Mouse (Mus musculus): ENCODE results near the gene Mon1a. TPM values are rescaled to one million over a fixed set of nuclear protein-coding genes. Genes with fewer than 3 reads are reported as not detected.

Gene Mon1a
- polyA plus RNA-seq, 1 experiment from 2014 or later, result 8.2 TPM

DNA sequence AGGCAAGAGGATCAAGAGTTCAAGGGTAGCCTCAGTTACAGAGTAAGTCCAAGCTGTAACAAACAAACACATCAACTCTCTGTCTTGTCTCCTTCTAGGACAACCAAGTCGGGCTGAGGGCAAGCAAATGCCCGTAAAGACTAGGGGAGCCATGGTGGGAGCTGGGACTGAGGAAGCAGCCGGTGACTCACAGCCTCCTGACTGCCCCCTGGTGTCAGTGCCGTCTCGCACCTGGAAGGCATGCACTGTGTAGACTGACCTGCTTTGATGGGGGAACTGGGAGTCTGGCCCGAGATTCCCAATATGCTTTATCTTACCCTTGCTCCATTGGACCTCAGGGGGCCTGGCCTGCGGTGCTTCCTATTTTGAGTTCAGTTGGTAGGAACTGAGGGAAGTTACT is 35.1 kb downstream of the Mon1a start:
- no peak overlapping the region for H3K27ac ChIP-seq
- WGBS (ENCODE audit: missing documents), result 51% methylated on average over 7 of the region's 7 CpGs
- H3K4me3 ChIP-seq (ENCODE audit: inconsistent target), result no peak overlapping the region
- no peaks in the 10 kb centered on the region for H3K36me3 ChIP-seq (ENCODE audit: inconsistent target)
- no peaks in the 10 kb centered on the region for H3K79me2 ChIP-seq (ENCODE audit: inconsistent target)

DNA sequence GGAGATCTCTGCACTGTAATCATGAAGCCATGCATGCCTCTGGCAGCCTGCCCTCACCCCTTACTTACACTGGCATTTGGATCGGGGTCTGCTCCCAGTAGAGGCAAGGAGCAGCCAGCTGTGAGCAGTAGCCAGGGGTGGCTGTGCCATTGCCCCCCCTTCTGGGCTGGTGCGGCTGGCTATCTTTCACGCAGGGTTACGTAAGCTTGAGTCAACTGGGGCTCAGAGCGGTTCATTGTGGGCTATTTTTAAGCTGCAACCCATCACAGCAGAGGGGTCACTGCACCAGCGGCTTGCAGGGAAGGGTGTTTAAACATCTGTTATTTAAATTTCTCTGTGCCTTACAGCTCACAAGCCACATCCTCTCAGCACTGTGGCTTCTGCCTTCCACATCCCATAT is 36.0 kb downstream of the Mon1a start:
- H3K79me2 ChIP-seq (ENCODE audit: inconsistent target), result no peaks in the 10 kb centered on the region
- H3K4me3 ChIP-seq (ENCODE audit: inconsistent target), result no peak overlapping the region
- H3K36me3 ChIP-seq (ENCODE audit: inconsistent target), result no peaks in the 10 kb centered on the region
- WGBS (ENCODE audit: missing documents), result 34% methylated on average over 6 of the region's 6 CpGs
- no peak overlapping the region for H3K27ac ChIP-seq

- H3K36me3 ChIP-seq (ENCODE audit: inconsistent target), result no peaks in the 10 kb centered on the region
- H3K27ac ChIP-seq, result no peak overlapping the region
- no peaks in the 10 kb centered on the region for H3K79me2 ChIP-seq (ENCODE audit: inconsistent target)
- 79% methylated on average over 3 of the region's 3 CpGs for WGBS (ENCODE audit: missing documents)
- H3K4me3 ChIP-seq (ENCODE audit: inconsistent target), result no peak overlapping the region
Observed at GRCm38 (mm10) chr9:107925251-107925650, 37.3 kb downstream of the Mon1a start.

DNA sequence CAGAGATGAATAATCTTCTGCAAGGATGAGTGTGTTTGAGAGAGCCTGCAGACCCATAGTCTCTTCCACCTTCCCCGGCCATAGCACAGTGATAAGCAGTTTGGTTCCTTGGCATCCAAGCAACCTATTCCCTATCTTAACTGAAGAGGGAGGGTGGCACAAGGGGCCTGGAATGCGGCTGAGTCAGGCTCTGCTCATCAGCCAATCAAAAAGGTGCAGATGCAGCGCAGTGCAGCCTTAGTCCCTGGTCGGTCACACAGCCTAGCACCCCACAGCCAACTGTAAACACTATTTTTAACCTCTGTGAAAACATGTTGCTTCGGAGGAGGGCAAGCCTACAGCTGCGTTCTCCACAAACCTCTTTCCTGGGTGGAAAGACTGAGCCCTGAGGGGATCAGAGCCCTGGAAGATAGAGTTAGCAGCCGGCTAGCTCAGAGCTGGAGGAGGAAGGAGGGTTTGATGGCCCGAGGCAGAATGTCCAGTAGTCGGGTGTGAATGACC is 39.0 kb downstream of the Mon1a start:
- 67% methylated on average over 9 of the region's 9 CpGs for WGBS (ENCODE audit: missing documents)
- Histone ChIP-seq H3K79me2 (ENCODE audit: inconsistent target) (no peaks in the 10 kb centered on the region), H3K4me3 (ENCODE audit: inconsistent target) (no peak overlapping the region), H3K36me3 (ENCODE audit: inconsistent target) (no peaks in the 10 kb centered on the region), H3K27ac (no peak overlapping the region)

GRCm38 (mm10) chr9:107927749-107928148 is 39.8 kb downstream of the Mon1a start:
- no peak overlapping the region for H3K4me3 ChIP-seq (ENCODE audit: inconsistent target)
- no peaks in the 10 kb centered on the region for H3K79me2 ChIP-seq (ENCODE audit: inconsistent target)
- H3K36me3 ChIP-seq (ENCODE audit: inconsistent target), result no peaks in the 10 kb centered on the region
- WGBS (ENCODE audit: missing documents), result 100% methylated on average over 5 of the region's 5 CpGs
- H3K27ac ChIP-seq, result no peak overlapping the region

- 90% methylated on average over 3 of the region's 3 CpGs for WGBS (ENCODE audit: missing documents)
- H3K79me2 ChIP-seq (ENCODE audit: inconsistent target), result no peaks in the 10 kb centered on the region
- H3K27ac ChIP-seq, result no peak within 1 kb of the TSS
- no peaks in the 10 kb centered on the region for H3K36me3 ChIP-seq (ENCODE audit: inconsistent target)
- no peak within 1 kb of the TSS for H3K4me3 ChIP-seq (ENCODE audit: inconsistent target)
Observed at GRCm38 (mm10) chr9:107928169-107928568, 40.2 kb downstream of the Mon1a start, which contains the start of gene Actl11. Gene Actl11 (plus strand): TSS chr9:107928469.

DNA sequence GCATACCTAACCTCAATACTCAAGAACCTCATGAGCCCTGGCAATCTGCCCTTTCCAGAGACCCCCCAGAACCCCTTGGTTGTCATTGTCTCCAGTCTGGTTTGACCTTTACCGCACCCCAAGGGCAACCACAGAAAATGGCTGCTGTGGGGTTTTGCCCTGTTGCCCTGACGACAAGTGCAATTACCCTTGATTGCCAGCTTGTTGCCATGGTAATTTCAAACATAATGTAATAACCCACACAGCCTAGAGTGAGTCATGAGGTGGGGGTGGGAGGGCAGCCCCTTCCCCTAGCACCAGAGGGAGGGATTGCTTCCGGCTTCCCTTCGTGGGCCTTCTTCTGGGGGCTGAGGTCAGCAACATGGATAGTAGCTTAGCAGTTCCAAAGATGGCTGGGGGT is 44.3 kb downstream of the Mon1a start:
- Histone ChIP-seq H3K4me3 (ENCODE audit: inconsistent target) (no peak overlapping the region), H3K79me2 (ENCODE audit: inconsistent target) (no peaks in the 10 kb centered on the region), H3K27ac (no peak overlapping the region), H3K36me3 (ENCODE audit: inconsistent target) (no peaks in the 10 kb centered on the region)
- WGBS (ENCODE audit: missing documents), result 80% methylated on average over 4 of the region's 4 CpGs

GRCm38 (mm10) chr9:107934146-107934545 is 46.2 kb downstream of the Mon1a start:
- Histone ChIP-seq H3K36me3 (ENCODE audit: inconsistent target) (no peaks in the 10 kb centered on the region), H3K4me3 (ENCODE audit: inconsistent target) (no peak overlapping the region), H3K79me2 (ENCODE audit: inconsistent target) (no peaks in the 10 kb centered on the region), H3K27ac (no peak overlapping the region)
- WGBS (ENCODE audit: missing documents), result 87% methylated on average over 11 of the region's 11 CpGs

DNA sequence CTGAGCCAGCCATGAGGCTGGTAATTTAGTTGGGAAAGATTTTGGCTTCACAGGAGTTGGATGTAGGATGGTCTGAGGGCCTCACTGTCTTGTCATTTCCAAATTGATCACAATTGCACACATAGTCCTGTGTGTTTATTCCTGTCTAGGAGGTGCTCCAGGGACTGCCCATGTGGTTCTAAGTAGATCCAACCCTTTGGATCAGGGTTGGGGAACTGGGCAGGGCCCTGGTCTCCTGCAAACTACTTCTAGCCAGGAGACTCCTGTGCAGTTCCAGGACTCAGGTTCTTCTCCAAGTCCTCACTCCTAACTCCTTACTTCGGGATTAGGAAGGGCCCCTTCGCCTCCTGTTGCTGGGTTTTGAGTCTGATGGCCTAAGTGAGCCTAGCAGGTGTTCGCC is 47.4 kb downstream of the Mon1a start, which contains the start of gene Camkv:
Camkv (plus strand) TSS at position 301 of the 400 bp plus-strand sequence.
- H3K27ac ChIP-seq, result no peak within 1 kb of the TSS
- H3K4me3 ChIP-seq (ENCODE audit: inconsistent target), result no peak within 1 kb of the TSS
- H3K79me2 ChIP-seq (ENCODE audit: inconsistent target), result no peaks in the 10 kb centered on the region
- no peaks in the 10 kb centered on the region for H3K36me3 ChIP-seq (ENCODE audit: inconsistent target)
- WGBS (ENCODE audit: missing documents), result 53% methylated on average over 3 of the region's 3 CpGs

- no peak overlapping the region for H3K27ac ChIP-seq
- H3K36me3 ChIP-seq (ENCODE audit: inconsistent target), result no peaks in the 10 kb centered on the region
- 2% methylated on average over 30 of the region's 41 CpGs for WGBS (ENCODE audit: missing documents)
- H3K79me2 ChIP-seq (ENCODE audit: inconsistent target), result no peaks in the 10 kb centered on the region
- H3K4me3 ChIP-seq (ENCODE audit: inconsistent target), result no peak overlapping the region
Observed at GRCm38 (mm10) chr9:107935790-107936214, 47.9 kb downstream of the Mon1a start.

GRCm38 (mm10) chr9:107936215-107936822 is 48.4 kb downstream of the Mon1a start:
- no peak overlapping the region for H3K27ac ChIP-seq

DNA sequence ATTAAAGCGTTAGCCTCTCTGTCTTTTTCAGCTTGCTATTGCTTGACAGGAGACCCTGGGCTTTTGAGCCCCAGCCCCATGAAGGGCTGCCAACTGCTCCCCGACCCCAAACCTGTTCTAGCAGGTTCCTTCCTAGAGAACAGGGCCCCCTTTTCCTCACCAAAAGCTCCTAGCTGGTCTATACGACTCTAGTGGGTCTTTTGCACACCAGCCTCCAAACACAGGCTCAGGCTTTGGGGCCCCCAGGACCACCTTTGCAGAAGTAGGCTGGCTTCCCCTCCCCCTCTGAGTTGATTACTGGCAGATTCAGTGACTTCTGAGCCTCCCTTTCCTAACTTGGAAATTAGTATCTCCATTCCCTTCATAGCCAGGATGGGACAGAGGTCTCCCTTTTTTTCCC is 48.9 kb downstream of the Mon1a start:
- WGBS (ENCODE audit: missing documents), result 80% methylated on average over 3 of the region's 3 CpGs
- H3K36me3 ChIP-seq (ENCODE audit: inconsistent target), result no peaks in the 10 kb centered on the region
- H3K4me3 ChIP-seq (ENCODE audit: inconsistent target), result no peak overlapping the region
- no peak overlapping the region for H3K27ac ChIP-seq
- no peaks in the 10 kb centered on the region for H3K79me2 ChIP-seq (ENCODE audit: inconsistent target)

More at GRCm38 (mm10) chr9:107936215-107936822, 48.4 kb downstream of the Mon1a start:
- no peaks in the 10 kb centered on the region for H3K79me2 ChIP-seq (ENCODE audit: inconsistent target)
- WGBS (ENCODE audit: missing documents), result 16% methylated on average over 29 of the region's 29 CpGs
- H3K36me3 ChIP-seq (ENCODE audit: inconsistent target), result no peaks in the 10 kb centered on the region
- no peak overlapping the region for H3K4me3 ChIP-seq (ENCODE audit: inconsistent target)

- Histone ChIP-seq H3K4me3 (ENCODE audit: inconsistent target) (no peak overlapping the region), H3K27ac (no peak overlapping the region), H3K36me3 (ENCODE audit: inconsistent target) (no peaks in the 10 kb centered on the region), H3K79me2 (ENCODE audit: inconsistent target) (peaks cover 16% of the 10 kb centered on the region)
- 87% methylated on average over 31 of the region's 31 CpGs for WGBS (ENCODE audit: missing documents)
Observed at GRCm38 (mm10) chr9:107947241-107948194, 59.6 kb downstream of the Mon1a start.

DNA sequence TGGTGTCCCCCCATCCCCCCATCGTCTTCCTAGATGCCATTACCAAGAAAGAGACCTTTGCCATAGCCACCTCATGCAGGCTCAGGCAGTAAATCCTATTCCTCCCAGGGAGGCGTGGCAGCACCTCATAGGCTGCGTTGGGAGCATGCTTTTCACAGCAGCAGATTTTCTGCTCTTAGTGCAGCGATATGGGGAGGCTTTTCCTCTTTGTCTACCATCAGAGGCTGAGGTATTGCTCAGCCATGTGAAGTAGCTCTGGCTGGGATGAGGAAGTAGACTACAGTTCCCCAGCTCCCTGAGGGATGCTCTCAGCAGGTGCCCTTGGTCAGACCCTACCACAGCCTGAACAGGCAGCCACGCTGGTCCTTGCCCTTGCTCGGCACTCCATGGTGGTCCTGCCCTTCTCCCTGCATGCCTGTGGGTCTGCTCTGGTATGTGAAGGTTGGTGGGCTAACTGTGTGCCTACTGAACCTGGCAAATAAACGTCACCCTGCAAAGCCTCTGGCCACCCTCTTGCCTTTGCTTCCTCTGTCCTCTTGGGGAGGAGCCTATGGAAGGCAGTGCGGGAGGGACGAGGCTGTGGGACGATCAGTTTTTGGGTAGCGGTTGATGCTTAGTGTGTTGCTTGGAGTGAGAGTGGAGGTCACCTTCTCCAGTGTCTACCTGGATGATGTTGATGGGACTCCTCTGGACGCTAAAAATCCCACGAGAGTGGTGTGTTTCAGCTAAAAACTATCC is 61.4 kb downstream of the Mon1a start:
- H3K4me3 ChIP-seq (ENCODE audit: inconsistent target), result no peak overlapping the region
- 85% methylated on average over 13 of the region's 13 CpGs for WGBS (ENCODE audit: missing documents)
- no peak overlapping the region for H3K27ac ChIP-seq
- H3K36me3 ChIP-seq (ENCODE audit: inconsistent target), result no peaks in the 10 kb centered on the region
- H3K79me2 ChIP-seq (ENCODE audit: inconsistent target), result peaks cover 35% of the 10 kb centered on the region

Measured in macrophage (primary cell).